Mouse (Mus musculus): ENCODE data around the gene Helz. TPM values are rescaled to one million over a fixed set of nuclear protein-coding genes. Genes with fewer than 3 reads are reported as not detected.

The Helz gene
- total RNA-seq, 2 experiments from 2014 or later = 16.2 to 21.1 TPM

DNA sequence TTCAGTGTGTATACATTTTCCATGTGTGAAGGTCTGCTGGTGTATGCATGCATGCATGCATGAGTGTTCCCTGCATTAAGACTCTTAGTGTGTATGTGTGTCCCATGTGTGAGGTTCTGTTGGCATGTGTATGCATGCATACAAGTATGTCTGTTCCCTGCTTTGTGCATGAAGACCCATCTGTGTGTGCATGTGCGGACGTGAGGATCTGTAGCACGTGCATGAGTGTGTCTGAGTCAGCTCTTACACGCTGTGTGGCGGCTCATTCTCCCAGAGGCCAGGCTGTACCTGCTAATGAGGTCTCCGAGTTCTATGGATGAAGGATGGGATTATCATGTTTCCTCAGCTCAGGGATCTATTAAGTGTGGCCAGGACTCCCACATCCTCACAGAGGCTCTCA lies 157.3 kb downstream of the Helz start:
- Histone ChIP-seq H3K4me3 (no peak overlapping the region), H3K27ac (no peak overlapping the region)
- TF ChIP-seq CTCF (IDR thresholded peaks at IDR 0.05) = no peak
- DNase-seq = no peak
- intact Hi-C loops (cut with DNase I) = no loop called here

DNA sequence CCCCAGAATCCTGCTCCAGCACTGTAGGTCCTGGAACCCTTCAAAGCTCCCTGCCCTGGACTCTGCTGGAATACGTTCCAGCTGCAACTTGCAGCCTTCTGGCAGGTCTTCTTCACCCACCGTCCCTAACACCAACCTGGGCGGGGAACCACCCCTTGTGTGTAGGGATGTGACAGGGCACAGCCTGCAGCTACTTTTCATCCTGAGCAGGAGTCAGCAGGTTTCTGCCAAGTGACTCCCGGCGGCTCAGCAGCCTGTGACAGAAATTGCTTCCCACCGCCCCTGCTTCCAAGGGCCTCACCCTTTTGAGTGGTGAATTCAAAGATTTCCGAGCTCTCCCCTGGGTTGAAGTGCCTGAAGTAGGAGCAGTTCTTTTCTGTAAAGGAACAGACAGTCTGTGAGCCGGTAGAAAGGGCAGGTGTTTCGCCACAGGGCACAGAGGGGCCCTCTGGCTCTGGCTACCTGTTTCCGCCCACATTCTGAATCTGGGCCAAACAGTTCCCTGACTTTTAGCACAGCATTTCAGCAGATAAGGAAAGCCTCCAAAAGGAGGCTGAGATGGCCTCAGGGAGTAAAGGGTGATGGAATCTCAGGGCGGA lies 157.8 kb downstream of the Helz start:
- intact Hi-C loops (cut with DNase I) = no loop called here
- H3K4me3 ChIP-seq = no peak overlapping the region
- TF ChIP-seq CTCF (IDR thresholded peaks at IDR 0.05) = no peak
- DNase-seq = no peak
- peak overlapping the region; percentile 12; the same call in 1 of the 2 replicates for H3K27ac ChIP-seq

DNA sequence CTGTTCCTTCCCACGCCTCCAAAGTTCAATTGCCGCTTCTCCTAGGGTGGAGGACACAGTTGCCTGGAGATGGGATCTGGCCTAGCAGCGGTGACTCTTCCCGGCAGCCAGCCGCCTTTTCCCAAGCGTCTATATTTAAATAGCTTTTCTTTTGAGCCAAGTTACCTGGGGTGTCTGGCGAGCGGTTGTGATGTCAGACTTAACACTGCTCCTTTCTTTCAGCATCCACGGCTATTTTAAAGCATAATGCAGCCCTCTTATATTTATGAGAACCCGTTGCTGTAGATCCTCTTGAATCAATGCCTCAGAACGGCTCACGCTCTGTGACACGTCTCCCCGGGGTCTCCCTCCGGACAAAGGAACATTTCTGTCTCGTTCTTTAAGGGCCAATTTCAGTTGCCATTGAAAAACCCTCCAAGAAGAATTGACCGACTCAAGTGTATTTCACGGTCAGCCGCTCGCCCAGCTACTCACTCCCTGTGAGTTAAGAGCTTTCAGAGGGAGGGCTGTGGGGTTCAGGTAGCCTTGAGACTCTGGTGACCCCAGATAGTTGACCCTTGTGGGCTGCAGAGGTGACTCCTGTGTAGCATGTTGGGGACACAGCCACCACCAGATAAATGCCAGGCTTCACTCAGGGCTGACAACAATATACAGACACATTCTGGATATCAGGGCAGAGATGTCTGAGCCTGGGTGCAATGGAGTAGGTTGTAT lies 160.3 kb downstream of the Helz start:
- intact Hi-C loops (cut with DNase I) = no loop called here
- DNase-seq = no peak
- no peak for TF ChIP-seq CTCF (IDR thresholded peaks at IDR 0.05)
- Histone ChIP-seq H3K4me3 (no peak overlapping the region), H3K27ac (peak overlapping the region; percentile 28; the same call in 1 of the 2 replicates)

DNA sequence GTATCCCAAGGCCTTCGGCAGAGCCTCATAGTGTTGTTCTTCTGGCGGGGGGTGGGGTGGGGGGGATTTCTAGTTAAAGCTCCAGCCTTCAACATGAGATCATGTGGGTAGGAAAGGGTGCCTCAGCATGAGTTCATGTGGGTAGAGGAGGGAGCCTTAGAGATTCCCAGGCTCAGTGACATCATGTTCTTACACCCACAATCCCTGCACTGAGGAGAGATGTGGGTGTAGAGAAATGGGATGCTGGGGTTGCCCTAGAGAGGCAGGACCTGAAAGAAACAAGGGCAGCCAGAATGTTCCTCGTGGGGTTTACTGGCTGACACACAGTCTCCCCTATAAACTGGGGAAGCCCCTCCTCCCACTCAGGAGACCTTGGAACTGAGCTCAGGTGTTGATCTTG lies 162.6 kb downstream of the Helz start:
- intact Hi-C loops (cut with DNase I) = no loop called here
- no peak overlapping the region; the same call in 1 of the 2 replicates for H3K27ac ChIP-seq
- H3K4me3 ChIP-seq = no peak overlapping the region
- DNase-seq = no peak
- TF ChIP-seq CTCF (IDR thresholded peaks at IDR 0.05) = no peak

DNA sequence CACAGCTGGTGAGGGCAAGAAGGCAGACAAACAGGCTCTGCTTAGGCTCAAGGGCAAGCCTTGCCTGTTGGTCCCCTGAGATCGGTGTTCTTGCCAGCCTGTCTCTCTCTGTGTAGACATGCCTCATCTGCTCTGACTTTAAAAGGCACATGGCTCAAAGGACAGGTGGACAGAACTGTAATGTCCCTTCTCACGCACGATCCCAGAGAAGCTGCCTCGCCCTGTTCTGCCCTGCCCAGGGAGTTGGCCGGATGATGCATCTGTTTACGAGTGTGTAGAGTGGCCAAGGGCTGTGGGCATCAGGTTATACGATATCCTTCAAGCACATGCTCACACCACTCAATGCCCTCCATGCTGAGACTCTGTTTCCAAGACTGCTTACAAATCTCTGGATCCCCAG lies 166.6 kb downstream of the Helz start:
- Histone ChIP-seq H3K4me3 (peak overlapping the region; percentile 77), H3K27ac (peak overlapping the region; percentile 93)
- intact Hi-C loops (cut with DNase I) = no loop called here
- DNase-seq = peak; percentile 84
- TF ChIP-seq CTCF (IDR thresholded peaks at IDR 0.05) = no peak

DNA sequence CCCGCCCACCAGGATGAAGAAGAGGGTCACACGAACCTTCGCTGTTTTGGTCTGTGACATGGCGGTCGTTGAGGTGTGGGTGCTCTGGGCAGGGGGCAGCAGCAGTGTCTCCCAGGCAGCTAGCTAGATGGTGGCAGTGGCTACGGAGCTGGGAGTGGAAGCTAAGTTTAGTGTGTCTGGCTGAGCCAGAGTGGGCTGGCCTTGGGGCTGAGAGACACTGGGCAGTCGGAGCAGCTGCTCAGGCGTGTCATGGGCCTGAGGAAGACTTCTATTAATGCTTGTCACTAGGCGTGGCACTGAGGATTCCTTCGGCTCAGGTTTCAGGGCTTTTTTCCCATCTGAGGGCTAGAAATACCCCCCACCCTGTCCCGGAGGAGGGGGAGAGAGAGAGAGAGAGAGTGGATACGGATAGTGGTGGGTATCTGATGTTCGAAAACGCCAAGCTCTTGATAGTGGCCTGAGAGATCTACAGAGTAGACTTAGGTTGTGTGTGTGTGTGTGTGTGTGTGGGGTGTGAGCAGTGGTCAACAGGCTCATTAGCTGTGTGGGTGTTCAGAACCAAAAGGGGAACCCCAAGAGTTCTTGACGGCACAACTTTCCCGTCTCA lies 168.7 kb downstream of the Helz start, which contains the start of gene Cacng1:
Cacng1 (minus strand) TSS at position 191 of the 607 bp plus-strand sequence.
- peak; percentile 88 for DNase-seq
- TF ChIP-seq CTCF (IDR thresholded peaks at IDR 0.05) = no peak
- peak within 1 kb of the TSS; percentile 93 for H3K27ac ChIP-seq
- intact Hi-C loops (cut with DNase I) = no loop called here
- peak within 1 kb of the TSS; percentile 77 for H3K4me3 ChIP-seq

DNA sequence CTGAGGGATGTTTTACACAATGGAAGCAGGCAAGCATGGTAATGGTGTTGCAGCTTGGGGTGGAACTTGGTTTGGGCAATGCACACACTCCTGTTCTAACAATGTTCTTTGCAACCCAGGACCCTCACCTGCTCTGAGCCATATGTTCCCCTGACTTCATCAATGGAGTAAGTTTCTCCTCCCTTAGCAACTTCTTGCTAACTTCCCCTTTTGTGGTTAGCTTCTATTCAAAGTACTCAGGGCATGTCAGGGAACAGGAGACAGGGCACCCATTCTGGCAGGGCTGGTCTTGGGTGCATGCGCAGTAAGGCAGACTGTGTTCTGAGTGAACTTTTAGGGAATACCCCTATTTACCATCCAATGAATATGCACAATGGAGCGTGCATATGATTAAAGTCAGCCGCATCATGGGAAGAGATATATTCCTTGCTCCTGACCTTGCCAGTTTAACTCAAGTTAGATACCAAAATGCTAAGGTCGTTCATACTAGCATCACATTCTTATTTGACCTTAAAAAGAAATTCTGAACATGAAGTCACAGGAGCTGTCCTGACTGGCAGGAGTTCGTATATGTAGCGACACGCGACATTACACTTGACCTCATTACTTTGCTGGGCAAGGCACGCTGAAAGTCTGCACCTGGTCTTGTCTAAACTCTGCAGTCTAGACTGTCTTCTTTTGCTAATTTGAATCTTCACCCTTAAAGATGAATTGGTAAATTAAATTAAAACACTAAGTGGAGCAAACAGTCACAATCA lies 172.7 kb downstream of the Helz start:
- Histone ChIP-seq H3K4me3 (no peak overlapping the region), H3K27ac (no peak overlapping the region)
- DNase-seq = no peak
- TF ChIP-seq CTCF (IDR thresholded peaks at IDR 0.05) = no peak
- intact Hi-C loops (cut with DNase I) = no loop called here

DNA sequence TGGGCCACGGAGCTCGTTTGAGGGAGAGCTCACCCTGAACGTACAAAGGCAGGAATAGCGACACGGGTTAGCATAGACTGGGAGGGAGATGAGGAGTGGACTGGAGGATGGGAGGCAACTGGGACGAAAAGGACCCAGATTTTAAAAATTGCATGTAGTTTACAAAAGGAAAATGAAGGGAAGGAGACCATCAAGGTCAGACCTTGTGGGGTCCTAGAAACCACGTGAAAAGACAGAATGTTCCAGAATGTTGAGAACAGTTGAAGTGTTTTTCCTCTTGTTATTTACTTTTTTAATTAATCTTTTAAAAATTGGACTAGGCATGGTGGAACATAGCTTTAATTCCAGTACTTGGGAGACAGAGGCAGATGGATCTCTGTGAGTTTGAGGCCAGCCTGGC lies 173.3 kb downstream of the Helz start:
- intact Hi-C loops (cut with DNase I) = no loop called here
- DNase-seq = no peak
- H3K27ac ChIP-seq = no peak overlapping the region
- TF ChIP-seq CTCF (IDR thresholded peaks at IDR 0.05) = no peak
- no peak overlapping the region for H3K4me3 ChIP-seq

DNA sequence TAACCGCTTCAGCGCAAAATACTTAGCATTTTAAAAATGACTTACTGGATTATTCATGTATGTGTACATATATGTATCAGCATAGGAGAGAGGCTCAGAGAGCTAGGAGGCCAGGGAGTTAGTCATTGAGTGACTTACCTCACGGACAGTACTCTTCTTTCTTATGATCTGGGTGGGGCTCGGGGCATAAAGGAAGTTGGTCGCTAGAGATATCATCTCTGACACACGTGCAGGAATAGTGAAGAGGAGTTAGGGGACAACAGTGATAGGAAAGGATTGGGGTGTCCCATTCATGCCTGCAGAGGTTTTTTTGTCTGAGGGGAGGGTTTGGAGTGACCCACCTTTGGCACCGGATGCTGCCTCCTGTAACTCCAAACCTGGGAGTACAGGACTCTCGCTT lies 176.9 kb downstream of the Helz start:
- intact Hi-C loops (cut with DNase I) = no loop called here
- Histone ChIP-seq H3K27ac (no peak overlapping the region), H3K4me3 (no peak overlapping the region)
- no peak for DNase-seq
- TF ChIP-seq CTCF (IDR thresholded peaks at IDR 0.05) = no peak

DNA sequence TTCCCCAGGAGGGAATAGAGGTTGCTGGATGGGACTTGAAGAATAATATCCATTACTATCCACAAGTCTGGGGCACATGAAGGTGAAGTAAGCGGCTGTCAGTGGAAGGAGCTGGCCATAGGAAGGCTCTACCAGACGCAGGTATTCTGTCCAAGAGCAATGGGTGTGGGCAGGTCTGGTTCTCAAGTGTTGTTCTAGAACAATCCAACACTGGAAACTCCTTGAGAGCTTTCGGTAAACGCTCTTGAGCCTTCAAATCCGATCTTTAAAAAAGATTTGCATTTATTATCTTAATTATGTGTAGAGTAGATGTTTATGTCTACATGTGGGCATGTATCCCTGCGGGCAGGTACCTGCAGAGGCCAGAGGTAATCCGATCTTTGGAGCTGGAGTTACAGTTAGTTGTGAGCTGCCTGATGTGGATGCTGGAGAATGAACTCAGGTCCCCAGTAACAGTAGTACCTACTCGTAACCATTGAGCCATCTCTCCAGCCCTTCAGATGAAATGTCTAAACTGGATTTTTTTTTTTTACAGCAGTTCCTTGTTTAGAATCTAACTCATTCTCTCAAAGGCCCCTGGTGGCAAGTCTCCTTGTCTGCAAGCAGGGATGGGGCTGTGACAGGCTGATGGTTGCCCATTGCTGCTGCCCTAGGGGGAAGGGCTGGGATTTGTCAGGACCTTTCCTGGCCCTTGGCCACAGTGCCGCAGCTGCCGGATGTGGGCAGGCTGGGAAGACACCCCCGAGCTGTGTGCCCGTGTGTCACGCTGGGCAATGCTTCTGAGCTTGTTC lies 180.5 kb downstream of the Helz start:
- Histone ChIP-seq H3K4me3 (no peak overlapping the region), H3K27ac (peak overlapping the region; percentile 91; the same call in 1 of the 2 replicates)
- intact Hi-C loops (cut with DNase I) = loop anchor here (2.0 kb wide), 1 partner anchor 51 kb away; no protein-coding TSS in a partner anchor
- peak; percentile 62 for DNase-seq
- no peak; the same call in 1 of the 2 replicates for TF ChIP-seq CTCF (IDR thresholded peaks at IDR 0.05)

DNA sequence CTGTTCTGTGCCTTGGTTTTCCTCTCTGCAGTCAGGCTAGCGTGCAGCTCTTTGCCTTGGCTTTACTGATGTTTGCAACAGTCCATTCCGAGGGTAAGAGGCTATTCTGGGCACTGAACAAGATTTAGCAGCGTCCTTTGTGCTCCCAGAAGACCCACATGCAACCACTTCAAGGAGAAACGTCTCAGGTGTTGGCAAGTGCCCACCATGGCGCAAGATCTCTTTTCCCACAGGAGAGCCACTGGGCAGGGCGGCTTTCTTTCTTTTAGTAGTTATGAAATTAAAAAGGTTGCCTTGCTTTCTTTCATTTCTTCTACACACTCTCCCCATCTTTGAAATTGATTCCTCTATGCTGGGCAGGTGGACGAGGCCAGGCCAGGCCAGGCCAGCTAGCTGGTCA lies 181.4 kb downstream of the Helz start:
- H3K4me3 ChIP-seq = no peak overlapping the region
- peak overlapping the region; percentile 91 for H3K27ac ChIP-seq
- no peak for DNase-seq
- intact Hi-C loops (cut with DNase I) = loop anchor here (2.0 kb wide), 1 partner anchor 52 kb away; no protein-coding TSS in a partner anchor
- TF ChIP-seq CTCF (IDR thresholded peaks at IDR 0.05) = no peak

DNA sequence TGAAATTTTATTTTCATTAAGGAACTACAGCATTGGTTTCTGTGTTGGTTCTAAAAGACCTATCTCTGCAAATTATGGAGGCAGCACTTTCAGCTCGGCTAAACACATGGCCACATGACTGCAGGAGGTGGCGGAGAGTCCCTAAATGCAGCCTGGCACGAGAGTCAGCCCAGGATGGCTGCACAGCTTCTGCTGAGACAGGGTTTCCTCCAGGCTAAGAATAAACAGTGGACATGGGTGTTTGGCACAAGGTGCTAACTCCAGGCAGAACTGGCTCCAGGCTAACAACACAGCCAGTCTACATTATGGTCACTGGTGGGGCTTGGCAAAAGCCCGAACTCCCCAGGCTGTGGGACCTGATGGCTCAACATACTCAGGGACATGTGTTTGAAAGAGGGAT lies 183.2 kb downstream of the Helz start:
- DNase-seq = peak; percentile 86
- intact Hi-C loops (cut with DNase I) = no loop called here
- TF ChIP-seq CTCF (IDR thresholded peaks at IDR 0.05) = no peak
- H3K4me3 ChIP-seq = no peak overlapping the region; the same call in none of the 2 replicates
- H3K27ac ChIP-seq = peak overlapping the region; percentile 91

Measured in gastrocnemius, adult 2 months (tissue).